Mouse (Mus musculus) adrenal gland, postnatal 36 days (tissue): ENCODE data around the gene Arpc4. TPM values are rescaled to one million over a fixed set of nuclear protein-coding genes. Genes with fewer than 3 reads are reported as not detected.

ENCODE experiments used
- microRNA-seq: library from miRNA; unstranded; fragments of <30 nt; microRNA quantifications from one replicate; pipeline ENCODE4 v1.2.0, GENCODE M21; 2021
- total RNA-seq, 2 experiments: library from RNA; stranded (reverse); gene quantifications; 2 replicates each; pipeline ENCODE4 v1.2.3; 2021

Arpc4 gene
- total RNA-seq, 2 experiments from 2014 or later: 193 to 213 TPM

Small RNAs within 50 kb of the gene (microRNA-seq; reads per million reads assigned to microRNA genes)
- not detected for gene Gm24387

Other genes starting within 250 kb of the Arpc4 start
- 1 to 10 TPM; 2.9 to 3.1 TPM for gene Lhfpl4, start 182.7 kb upstream of the Arpc4 start, total RNA-seq
- 10 to 100 TPM; 19.7 to 30.1 TPM for gene Mtmr14, start 140.3 kb upstream of the Arpc4 start, total RNA-seq
- gene Cpne9, start 95.8 kb upstream of the Arpc4 start, total RNA-seq: 1 to 10 TPM; 1.1 TPM
- 10 to 100 TPM; 25.2 to 27.2 TPM for gene Brpf1, start 71.0 kb upstream of the Arpc4 start, total RNA-seq
- 10 to 100 TPM; 14.0 to 15.4 TPM for gene Ogg1, start 51.1 kb upstream of the Arpc4 start, total RNA-seq
- gene Camk1, start 34.1 kb upstream of the Arpc4 start, total RNA-seq: 10 to 100 TPM; 46.4 to 53.9 TPM
- gene Tada3, start 232 bp upstream of the Arpc4 start, total RNA-seq: 10 to 100 TPM; 36.3 to 43.8 TPM
- 1 to 10 TPM; 2.2 to 3.6 TPM for gene Ttll3, start 11.1 kb downstream of the Arpc4 start, total RNA-seq
- gene Rpusd3, start 41.2 kb downstream of the Arpc4 start, total RNA-seq: 1 to 10 TPM; 4.6 to 7.2 TPM
- gene Cidec, start 57.6 kb downstream of the Arpc4 start, total RNA-seq: 100 to 1,000 TPM; 344 to 362 TPM
- gene Jagn1, start 64.5 kb downstream of the Arpc4 start, total RNA-seq: 10 to 100 TPM; 45.0 to 50.6 TPM
- under 1 TPM; 0.50 to 0.76 TPM for gene Il17re, start 80.4 kb downstream of the Arpc4 start, total RNA-seq
- gene Il17rc, start 93.3 kb downstream of the Arpc4 start, total RNA-seq: 10 to 100 TPM; 18.1 to 19.5 TPM
- gene Creld1, start 105.2 kb downstream of the Arpc4 start, total RNA-seq: 10 to 100 TPM; 55.9 to 58.0 TPM
- gene Prrt3, start 123.8 kb downstream of the Arpc4 start, total RNA-seq: under 1 TPM; 0.17 to 0.26 TPM
- gene Emc3, start 153.5 kb downstream of the Arpc4 start, total RNA-seq: 100 to 1,000 TPM in 1 of 2 experiments, 10 to 100 TPM in 1; 96.2 to 122 TPM
- gene Fancd2, start 153.6 kb downstream of the Arpc4 start, total RNA-seq: 1 to 10 TPM in 1 of 2 experiments, under 1 TPM in 1; 0.83 to 1.5 TPM
- under 1 TPM in 1 of 2 experiments, not detected in 1; 0.40 TPM for gene Fancd2os, start 222.6 kb downstream of the Arpc4 start, total RNA-seq
- 100 to 1,000 TPM; 164 to 225 TPM for gene Brk1, start 226.7 kb downstream of the Arpc4 start, total RNA-seq
- 10 to 100 TPM; 27.1 to 32.8 TPM for gene Vhl, start 245.8 kb downstream of the Arpc4 start, total RNA-seq